Mouse (Mus musculus) embryonic fibroblast, embryonic 13.5 days (primary cell): ENCODE measurements around the gene Spsb1.

Experiments used
- CTCF ChIP-seq: IDR thresholded peaks from 2 replicates; pipeline ENCODE4 v1.5.1; 2011; ENCODE audit warnings: mild to moderate bottlenecking, control low read depth, low read length, moderate library complexity, borderline replicate concordance; ENCODE audit not compliant: insufficient read depth
- POLR2A ChIP-seq: IDR thresholded peaks from 2 replicates; pipeline ENCODE4 v1.6.1; 2011; ENCODE audit warnings: low read depth, mild to moderate bottlenecking, control low read depth, low read length, moderate library complexity

- no peak for TF ChIP-seq CTCF
- TF ChIP-seq POLR2A, result no peak
Measured at GRCm38 (mm10) chr4:149968526-149968925, 13.7 kb upstream of the Spsb1 start.
